Mouse (Mus musculus): Measurements from ENCODE around the gene B3gnt3. TPM values are rescaled to one million over a fixed set of nuclear protein-coding genes. Genes with fewer than 3 reads are reported as not detected.
"Not testable (repeated sequence)": the region's sequence is repeated elsewhere in the genome, so short reads cannot be mapped to it uniquely, and the experiment has no call there.

B3gnt3 gene
- total RNA-seq (2022): 1 to 10 TPM; 4.0 to 6.9 (median 5.3) TPM

- no peak for DNase-seq (ENCODE audit: low spot score)
Observed at GRCm38 (mm10) chr8:71701414-71702086, at the start of gene B3gnt3. Gene B3gnt3, minus strand, starts transcription at chr8:71701789.

GRCm38 (mm10) chr8:71749321-71750075, 47.9 kb upstream of the B3gnt3 start:
- not testable (repeated sequence) for DNase-seq (ENCODE audit: low spot score)

- not testable (repeated sequence) for DNase-seq (ENCODE audit: low spot score)
Observed at GRCm38 (mm10) chr8:71747082-71747481, 45.5 kb upstream of the B3gnt3 start.

GRCm38 (mm10) chr8:71745322-71745721, 43.7 kb upstream of the B3gnt3 start:
- no peak for DNase-seq (ENCODE audit: low spot score)

- DNase-seq (ENCODE audit: low spot score): no peak
Observed at GRCm38 (mm10) chr8:71742783-71743182, 41.2 kb upstream of the B3gnt3 start.

- DNase-seq (ENCODE audit: low spot score): no peak
Observed at GRCm38 (mm10) chr8:71741687-71742114, 40.1 kb upstream of the B3gnt3 start.

- DNase-seq (ENCODE audit: low spot score): no peak
Observed at GRCm38 (mm10) chr8:71741226-71741625, 39.6 kb upstream of the B3gnt3 start.

GRCm38 (mm10) chr8:71738316-71738715, 36.7 kb upstream of the B3gnt3 start:
- DNase-seq (ENCODE audit: low spot score): not testable (repeated sequence)

- peak; percentile 26 for DNase-seq (ENCODE audit: low spot score)
Observed at GRCm38 (mm10) chr8:71731652-71732230, 30.2 kb upstream of the B3gnt3 start.

GRCm38 (mm10) chr8:71728826-71729620, 27.4 kb upstream of the B3gnt3 start:
- no peak for DNase-seq (ENCODE audit: low spot score)

- DNase-seq (ENCODE audit: low spot score): no peak
Observed at GRCm38 (mm10) chr8:71728240-71728785, 26.7 kb upstream of the B3gnt3 start.

- DNase-seq (ENCODE audit: low spot score): peak; percentile 22
Observed at GRCm38 (mm10) chr8:71725122-71725924, 23.7 kb upstream of the B3gnt3 start, which contains the start of gene Fcho1. Gene Fcho1, minus strand, starts transcription at chr8:71725716.

GRCm38 (mm10) chr8:71724389-71724788, 22.8 kb upstream of the B3gnt3 start:
- no peak for DNase-seq (ENCODE audit: low spot score)

GRCm38 (mm10) chr8:71723047-71723551, 21.5 kb upstream of the B3gnt3 start:
- DNase-seq (ENCODE audit: low spot score): no peak

GRCm38 (mm10) chr8:71719928-71720457, 18.4 kb upstream of the B3gnt3 start:
- no peak for DNase-seq (ENCODE audit: low spot score)

GRCm38 (mm10) chr8:71719218-71719617, 17.6 kb upstream of the B3gnt3 start:
- no peak for DNase-seq (ENCODE audit: low spot score)

GRCm38 (mm10) chr8:71718252-71718651, 16.7 kb upstream of the B3gnt3 start:
- no peak for DNase-seq (ENCODE audit: low spot score)

- DNase-seq (ENCODE audit: low spot score): no peak
Observed at GRCm38 (mm10) chr8:71717096-71717495, 15.5 kb upstream of the B3gnt3 start.

GRCm38 (mm10) chr8:71716561-71717053, 15.0 kb upstream of the B3gnt3 start:
- no peak for DNase-seq (ENCODE audit: low spot score)

GRCm38 (mm10) chr8:71715531-71715930, 13.9 kb upstream of the B3gnt3 start:
- DNase-seq (ENCODE audit: low spot score): no peak

Measured in heart, adult 8-10 months (tissue).